Mouse (Mus musculus) gastrocnemius, postnatal 14 days (tissue): ENCODE measurements around the gene Zbtb1. TPM values are rescaled to one million over a fixed set of nuclear protein-coding genes. Genes with fewer than 3 reads are reported as not detected.
A peak's percentile ranks its signal among the peaks of the same experiment; 100 is the strongest.

ENCODE experiments used
- DNase-seq: peaks from one replicate; pipeline ENCODE4 v3.0.0; 2021; ENCODE audit warnings: mixed read lengths
- intact Hi-C: fragments of 180-260 bp; cut with DNase I; formaldehyde crosslinking; loops from one replicate; pipeline ENCODE4 v1.15.1; 2025; ENCODE audit warnings: low total_unique reads
- total RNA-seq, 2 experiments: library from RNA; stranded (reverse); gene quantifications; 2 replicates each; pipeline ENCODE4 v1.2.3; 2021

Gene Zbtb1
- total RNA-seq, 2 experiments from 2014 or later = 4.3 to 4.4 TPM

- intact Hi-C loops = no loop called here
- DNase-seq = no peak
Measured at GRCm38 (mm10) chr12:76368201-76368789, 1.8 kb upstream of the Zbtb1 start.

GRCm38 (mm10) chr12:76368790-76369205 is 1.3 kb upstream of the Zbtb1 start:
- peak; percentile 64 for DNase-seq

GRCm38 (mm10) chr12:76369206-76369977 is 674 bp upstream of the Zbtb1 start, which contains the start of gene Zbtb25:
Gene Zbtb25 (minus strand): TSS chr12:76369602.
- DNase-seq = peak; percentile 89
- intact Hi-C loops = no loop called here

More at GRCm38 (mm10) chr12:76368790-76369205, 1.3 kb upstream of the Zbtb1 start:
- intact Hi-C loops = no loop called here

GRCm38 (mm10) chr12:76370831-76371571 is 935 bp downstream of the Zbtb1 start:
- intact Hi-C loops = no loop called here

GRCm38 (mm10) chr12:76372046-76372445 is 2.0 kb downstream of the Zbtb1 start:
- DNase-seq = no peak
- intact Hi-C loops = no loop called here

More at GRCm38 (mm10) chr12:76370831-76371571, 935 bp downstream of the Zbtb1 start:
- DNase-seq = peak; percentile 90

- no peak for DNase-seq
- intact Hi-C loops = no loop called here
Measured at GRCm38 (mm10) chr12:76372881-76373818, 3.1 kb downstream of the Zbtb1 start.

- no peak for DNase-seq
- intact Hi-C loops = no loop called here
Measured at GRCm38 (mm10) chr12:76373991-76374390, 3.9 kb downstream of the Zbtb1 start.

GRCm38 (mm10) chr12:76374911-76375310 is 4.8 kb downstream of the Zbtb1 start:
- intact Hi-C loops = no loop called here
- no peak for DNase-seq

- no peak for DNase-seq
- intact Hi-C loops = no loop called here
Measured at GRCm38 (mm10) chr12:76375506-76375905, 5.4 kb downstream of the Zbtb1 start.

- intact Hi-C loops = no loop called here
- DNase-seq = no peak
Measured at GRCm38 (mm10) chr12:76376649-76377048, 6.6 kb downstream of the Zbtb1 start.

GRCm38 (mm10) chr12:76377059-76377458 is 7.0 kb downstream of the Zbtb1 start:
- no peak for DNase-seq
- intact Hi-C loops = no loop called here

GRCm38 (mm10) chr12:76377726-76378125 is 7.7 kb downstream of the Zbtb1 start:
- no peak for DNase-seq
- intact Hi-C loops = no loop called here

- intact Hi-C loops = no loop called here
- no peak for DNase-seq
Measured at GRCm38 (mm10) chr12:76378556-76378955, 8.5 kb downstream of the Zbtb1 start.

- intact Hi-C loops = no loop called here
- no peak for DNase-seq
Measured at GRCm38 (mm10) chr12:76380151-76380550, 10.1 kb downstream of the Zbtb1 start.

GRCm38 (mm10) chr12:76385342-76385741 is 15.3 kb downstream of the Zbtb1 start:
- DNase-seq = no peak
- intact Hi-C loops = no loop called here

- intact Hi-C loops = no loop called here
- no peak for DNase-seq
Measured at GRCm38 (mm10) chr12:76388794-76389193, 18.7 kb downstream of the Zbtb1 start.

- intact Hi-C loops = no loop called here
Measured at GRCm38 (mm10) chr12:76391595-76392271, 21.7 kb downstream of the Zbtb1 start.

GRCm38 (mm10) chr12:76392979-76393378 is 22.9 kb downstream of the Zbtb1 start:
- intact Hi-C loops = no loop called here

More at GRCm38 (mm10) chr12:76391595-76392271, 21.7 kb downstream of the Zbtb1 start:
- no peak for DNase-seq

GRCm38 (mm10) chr12:76397281-76397680 is 27.2 kb downstream of the Zbtb1 start:
- no peak for DNase-seq
- intact Hi-C loops = no loop called here

More at GRCm38 (mm10) chr12:76392979-76393378, 22.9 kb downstream of the Zbtb1 start:
- no peak for DNase-seq
